Mouse (Mus musculus) kidney, adult 2 months (tissue): Measurements from ENCODE around the gene Siah2. TPM values are rescaled to one million over a fixed set of nuclear protein-coding genes. Genes with fewer than 3 reads are reported as not detected.

Experiments used
- DNase-seq: peaks from one replicate; pipeline ENCODE4 v3.0.0; 2021
- H3K27ac ChIP-seq: fragments of 200-500 bp; 2 replicates; pipeline ENCODE4 v1.5.1; 2012; ENCODE audit warnings: low read depth, low read length, control low read depth, inconsistent platforms; ENCODE audit not compliant: insufficient read depth
- H3K27me3 ChIP-seq: fragments of 200-500 bp; replicated peaks from 2 replicates; pipeline ENCODE4 v1.6.1; 2012; ENCODE audit warnings: mild to moderate bottlenecking, moderate library complexity, low read length, inconsistent platforms; ENCODE audit not compliant: control insufficient read depth, insufficient read depth
- H3K36me3 ChIP-seq: fragments of 200-500 bp; 2 replicates; pipeline ENCODE4 v1.6.1; 2012; ENCODE audit warnings: mild to moderate bottlenecking, moderate library complexity, low read length, inconsistent platforms; ENCODE audit not compliant: control insufficient read depth, insufficient read depth
- H3K4me1 ChIP-seq: fragments of 200-500 bp; 2 replicates; pipeline ENCODE4 v1.6.1; 2011; ENCODE audit warnings: low read length; ENCODE audit not compliant: control insufficient read depth, insufficient read depth
- H3K4me3 ChIP-seq: fragments of 200-500 bp; 2 replicates; pipeline ENCODE4 v1.5.1; 2011; ENCODE audit warnings: mild to moderate bottlenecking, low read depth, low read length, control low read depth; ENCODE audit not compliant: insufficient read depth
- CTCF ChIP-seq: fragments of 200-500 bp; conservative IDR thresholded peaks from 2 replicates; pipeline ENCODE4 v1.5.1; 2011; ENCODE audit warnings: low read depth, mild to moderate bottlenecking, control low read depth, low read length, moderate library complexity, mixed read lengths; ENCODE audit not compliant: insufficient read depth, insufficient read length
- POLR2A ChIP-seq: fragments of 200-500 bp; IDR thresholded peaks from one replicate; pipeline ENCODE4 v1.6.1; 2011; ENCODE audit warnings: low read depth, low read length, control low read depth
- WGBS: fragments of 180-500 bp; shearing (Covaris S2); methylation state at CpG from one replicate; pipeline ENCODE4 v1.1.7; 2018; 5-methylcytosine and 5-hydroxymethylcytosine counted together
- polyA plus RNA-seq: library from polyadenylated mRNA; depleted of rRNA; stranded (reverse); fragments of >200 nt; gene quantifications from 2 replicates; pipeline ENCODE4 v1.2.3, GENCODE M21; 2012

The Siah2 gene
- polyA plus RNA-seq, 1 experiment, result 19.9 TPM

GRCm38 (mm10) chr3:58727012-58727411 is 34.8 kb upstream of the Siah2 start:
- H3K27me3 ChIP-seq, result no peaks in the 10 kb centered on the region
- H3K4me1 ChIP-seq, result no peaks in the 10 kb centered on the region
- WGBS, result 53% methylated on average over 3 of the region's 3 CpGs
- no peak overlapping the region for H3K4me3 ChIP-seq
- H3K27ac ChIP-seq, result no peak overlapping the region
- TF ChIP-seq POLR2A (no peak), CTCF (peak; percentile 61)
- H3K36me3 ChIP-seq, result no peaks in the 10 kb centered on the region
- DNase-seq, result no peak

- TF ChIP-seq CTCF (no peak), POLR2A (no peak)
- WGBS, result 73% methylated on average over 3 of the region's 3 CpGs
- no peaks in the 10 kb centered on the region for H3K36me3 ChIP-seq
Observed at GRCm38 (mm10) chr3:58726374-58726773, 34.2 kb upstream of the Siah2 start.

GRCm38 (mm10) chr3:58724815-58725214 is 32.6 kb upstream of the Siah2 start:
- no peak overlapping the region for H3K4me3 ChIP-seq
- H3K36me3 ChIP-seq, result no peaks in the 10 kb centered on the region
- no peak overlapping the region for H3K27ac ChIP-seq
- TF ChIP-seq CTCF (no peak), POLR2A (no peak)
- no peaks in the 10 kb centered on the region for H3K4me1 ChIP-seq
- DNase-seq, result no peak
- H3K27me3 ChIP-seq, result no peaks in the 10 kb centered on the region

More at GRCm38 (mm10) chr3:58726374-58726773, 34.2 kb upstream of the Siah2 start:
- DNase-seq, result no peak
- no peak overlapping the region for H3K27ac ChIP-seq
- H3K4me1 ChIP-seq, result no peaks in the 10 kb centered on the region
- no peaks in the 10 kb centered on the region for H3K27me3 ChIP-seq
- no peak overlapping the region for H3K4me3 ChIP-seq

GRCm38 (mm10) chr3:58723656-58724055 is 31.5 kb upstream of the Siah2 start:
- 100% methylated on average over 2 of the region's 2 CpGs for WGBS
- Histone ChIP-seq H3K36me3 (no peaks in the 10 kb centered on the region), H3K27me3 (no peaks in the 10 kb centered on the region), H3K4me1 (no peaks in the 10 kb centered on the region), H3K4me3 (no peak overlapping the region), H3K27ac (no peak overlapping the region)
- no peak for TF ChIP-seq CTCF
- no peak for DNase-seq

- no peaks in the 10 kb centered on the region for H3K36me3 ChIP-seq
- H3K4me3 ChIP-seq, result no peak overlapping the region
- no peaks in the 10 kb centered on the region for H3K27me3 ChIP-seq
- H3K27ac ChIP-seq, result no peak overlapping the region
- no peak for DNase-seq
- WGBS, result 86% methylated on average over 9 of the region's 9 CpGs
- no peaks in the 10 kb centered on the region for H3K4me1 ChIP-seq
- no peak for TF ChIP-seq CTCF
- TF ChIP-seq POLR2A, result no peak
Observed at GRCm38 (mm10) chr3:58719461-58720230, 27.4 kb upstream of the Siah2 start.

- H3K27ac ChIP-seq, result no peak overlapping the region
- 86% methylated on average over 2 of the region's 2 CpGs for WGBS
- H3K4me3 ChIP-seq, result no peak overlapping the region
- H3K27me3 ChIP-seq, result no peaks in the 10 kb centered on the region
- no peak for DNase-seq
- H3K36me3 ChIP-seq, result no peaks in the 10 kb centered on the region
- no peaks in the 10 kb centered on the region for H3K4me1 ChIP-seq
- TF ChIP-seq POLR2A, result no peak
- no peak for TF ChIP-seq CTCF
Observed at GRCm38 (mm10) chr3:58716705-58717104, 24.5 kb upstream of the Siah2 start.

- H3K4me1 ChIP-seq, result no peaks in the 10 kb centered on the region
- H3K36me3 ChIP-seq, result no peaks in the 10 kb centered on the region
- WGBS, result 89% methylated on average over 2 of the region's 2 CpGs
- TF ChIP-seq CTCF, result no peak
- no peak for TF ChIP-seq POLR2A
- DNase-seq, result no peak
- no peak overlapping the region for H3K4me3 ChIP-seq
- H3K27me3 ChIP-seq, result no peaks in the 10 kb centered on the region
- H3K27ac ChIP-seq, result no peak overlapping the region
Observed at GRCm38 (mm10) chr3:58714767-58715166, 22.6 kb upstream of the Siah2 start.
